Mouse (Mus musculus): ENCODE measurements at regions not wholly inside any gene's neighbourhood (a gene's known extent, or its start where the extent isn't known, plus 50 kb on each side); places are given as distances from the start of the nearest gene placed in this dataset.

DNA sequence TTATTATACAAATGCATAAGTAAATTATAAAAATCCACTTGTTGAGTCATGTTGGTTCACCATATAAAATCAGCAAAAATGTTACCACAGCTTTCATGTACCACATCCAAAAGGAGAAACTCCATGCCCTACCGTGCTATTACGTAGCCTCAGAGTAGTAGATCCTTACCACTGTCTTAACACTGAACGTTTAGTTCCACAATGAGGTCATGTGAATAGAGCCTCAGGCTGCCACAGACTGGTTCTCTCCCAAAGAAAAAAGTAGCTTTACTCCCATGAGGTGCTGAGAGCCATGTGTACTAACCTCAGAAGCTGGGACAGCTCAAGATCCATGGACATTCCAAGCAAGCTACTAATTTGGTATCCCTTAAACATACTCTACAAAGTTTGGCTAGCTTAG, 235.4 kb upstream of the Ferd3l start:
- no peak for DNase-seq (ENCODE audit: low spot score in 2 of 2)

DNA sequence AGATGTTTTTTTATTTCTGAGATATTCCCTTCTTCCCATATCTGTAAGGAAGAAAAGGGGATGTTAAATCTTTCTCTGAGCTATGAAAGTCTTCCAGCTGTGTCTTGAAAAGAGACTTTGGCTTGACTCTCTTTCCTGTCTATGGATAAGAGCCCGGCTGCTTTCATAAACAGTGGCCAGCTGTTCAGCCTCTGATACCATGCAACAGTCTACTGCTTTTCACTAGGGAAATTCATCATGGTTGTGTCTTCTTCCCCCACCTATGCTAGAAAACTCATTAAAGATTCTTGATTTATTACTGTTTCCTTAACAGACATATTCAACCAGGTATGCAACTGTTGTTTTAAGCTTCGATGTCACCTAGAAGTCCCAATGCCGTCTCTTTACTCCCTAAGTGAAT, 213.8 kb upstream of the Ferd3l start:
- no peak for DNase-seq (ENCODE audit: low spot score in 2 of 2)

DNA sequence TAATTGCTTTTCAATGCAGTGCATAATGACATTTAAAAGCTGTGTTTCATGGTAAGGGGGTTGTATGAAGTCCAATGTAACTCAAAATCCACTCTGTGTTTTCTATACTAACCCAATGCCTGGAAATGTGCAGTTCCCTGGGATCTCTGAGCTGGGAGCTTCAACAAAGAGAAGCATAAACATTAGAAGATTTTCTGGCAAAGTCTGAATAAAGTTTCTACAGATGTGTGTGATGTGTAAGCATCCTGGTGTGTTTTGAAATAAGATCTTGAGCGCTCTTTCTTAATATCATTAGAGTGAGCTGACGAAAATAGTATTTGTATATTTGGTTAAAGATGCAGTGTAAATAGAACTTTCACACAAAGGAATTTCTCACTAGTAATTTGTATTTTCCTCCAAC, 212.2 kb upstream of the Ferd3l start:
- DNase-seq (ENCODE audit: low spot score in 2 of 2) = no peak

DNA sequence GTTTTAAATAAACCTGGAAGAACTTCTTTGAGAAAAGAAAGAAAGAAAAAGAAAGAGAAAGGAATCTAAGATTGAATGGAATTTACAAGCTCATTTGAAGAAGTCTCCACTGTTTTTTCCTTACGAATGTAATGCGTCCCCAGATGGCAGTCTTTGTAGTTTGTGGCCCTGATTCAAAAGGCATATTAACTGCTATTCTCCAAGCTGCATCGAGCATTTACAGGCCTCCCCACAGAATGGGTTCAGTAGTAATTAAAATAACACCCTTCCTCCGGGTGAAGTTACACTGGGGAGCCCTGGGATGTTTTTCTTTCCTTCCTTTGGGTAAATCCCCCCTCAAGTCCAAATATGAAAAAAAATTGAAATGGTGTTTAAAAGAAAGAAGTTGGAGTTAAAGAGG, 211.2 kb upstream of the Ferd3l start:
- DNase-seq (ENCODE audit: low spot score in 2 of 2) = no peak

DNA sequence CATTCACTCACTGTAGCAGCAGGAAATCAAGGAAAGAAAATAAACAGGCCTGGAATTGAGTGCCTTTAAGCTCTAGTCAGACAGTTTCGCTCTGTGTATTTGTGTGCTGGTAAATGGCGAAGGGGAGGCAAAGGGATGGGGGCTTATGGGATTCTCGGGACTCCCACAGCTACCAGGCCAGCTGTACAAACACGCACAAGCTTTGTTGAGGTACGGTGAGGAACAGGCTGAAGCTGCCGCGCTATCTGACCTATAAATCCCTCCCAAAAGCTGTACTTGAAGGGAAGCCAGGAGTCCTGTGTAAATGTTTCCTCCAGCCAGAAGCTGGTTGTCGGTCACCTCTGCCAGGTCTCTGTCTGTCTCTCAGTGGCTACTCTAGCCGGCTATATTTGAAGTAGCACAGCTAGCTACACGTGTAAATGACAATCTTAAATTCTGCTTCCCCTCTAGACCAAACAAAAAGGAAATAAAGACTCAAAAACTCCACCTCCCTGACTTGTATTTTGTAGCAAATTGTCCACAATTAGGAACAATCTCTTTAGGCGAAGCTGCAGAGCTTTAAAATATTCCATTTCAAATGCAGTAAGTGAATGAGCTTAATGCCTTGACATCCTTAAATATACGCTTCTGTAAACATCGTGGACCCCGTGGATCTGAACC, 210.5 kb upstream of the Ferd3l start:
- DNase-seq (ENCODE audit: low spot score in 2 of 2) = no peak

DNA sequence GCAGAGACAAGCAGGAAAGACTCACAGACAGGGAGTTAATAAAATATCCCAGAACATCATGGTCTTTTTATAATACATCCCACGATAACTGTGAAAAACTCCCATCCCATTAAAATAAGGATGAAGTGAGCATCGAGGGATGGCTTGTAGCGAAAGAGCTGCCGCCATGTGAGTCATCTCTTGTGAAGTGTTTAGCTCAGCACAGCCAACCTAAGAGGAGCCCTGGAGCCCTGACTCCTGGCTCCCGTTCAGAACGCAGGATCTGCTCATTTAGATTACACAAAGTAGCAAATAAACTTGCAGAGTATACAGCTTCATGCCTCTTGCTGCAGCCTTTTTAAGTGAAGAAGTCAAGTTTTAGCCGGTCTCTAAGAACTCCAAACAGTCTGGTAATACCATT, 209.2 kb upstream of the Ferd3l start:
- no peak for DNase-seq (ENCODE audit: low spot score in 2 of 2)

DNA sequence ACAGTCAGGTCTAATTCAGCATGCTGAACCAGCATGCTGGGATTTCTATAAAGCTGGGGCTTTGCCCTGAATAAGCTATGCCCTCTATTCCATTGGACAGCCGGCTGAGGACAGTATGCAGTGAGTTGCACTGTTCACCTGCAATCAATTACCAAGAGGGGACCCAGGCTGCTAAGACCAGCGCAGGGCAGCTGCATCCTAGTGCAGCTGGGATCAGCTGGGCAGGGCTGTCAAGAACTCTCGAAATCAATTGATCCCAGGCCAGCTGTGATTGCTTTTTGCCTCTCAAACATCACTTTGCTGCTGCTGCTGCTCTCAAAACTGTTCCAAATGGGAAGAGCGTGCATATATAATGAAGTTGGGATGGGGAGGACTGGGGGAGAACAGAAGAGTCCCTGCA, 196.3 kb upstream of the Ferd3l start:
- no peak for DNase-seq (ENCODE audit: low spot score in 2 of 2)

DNA sequence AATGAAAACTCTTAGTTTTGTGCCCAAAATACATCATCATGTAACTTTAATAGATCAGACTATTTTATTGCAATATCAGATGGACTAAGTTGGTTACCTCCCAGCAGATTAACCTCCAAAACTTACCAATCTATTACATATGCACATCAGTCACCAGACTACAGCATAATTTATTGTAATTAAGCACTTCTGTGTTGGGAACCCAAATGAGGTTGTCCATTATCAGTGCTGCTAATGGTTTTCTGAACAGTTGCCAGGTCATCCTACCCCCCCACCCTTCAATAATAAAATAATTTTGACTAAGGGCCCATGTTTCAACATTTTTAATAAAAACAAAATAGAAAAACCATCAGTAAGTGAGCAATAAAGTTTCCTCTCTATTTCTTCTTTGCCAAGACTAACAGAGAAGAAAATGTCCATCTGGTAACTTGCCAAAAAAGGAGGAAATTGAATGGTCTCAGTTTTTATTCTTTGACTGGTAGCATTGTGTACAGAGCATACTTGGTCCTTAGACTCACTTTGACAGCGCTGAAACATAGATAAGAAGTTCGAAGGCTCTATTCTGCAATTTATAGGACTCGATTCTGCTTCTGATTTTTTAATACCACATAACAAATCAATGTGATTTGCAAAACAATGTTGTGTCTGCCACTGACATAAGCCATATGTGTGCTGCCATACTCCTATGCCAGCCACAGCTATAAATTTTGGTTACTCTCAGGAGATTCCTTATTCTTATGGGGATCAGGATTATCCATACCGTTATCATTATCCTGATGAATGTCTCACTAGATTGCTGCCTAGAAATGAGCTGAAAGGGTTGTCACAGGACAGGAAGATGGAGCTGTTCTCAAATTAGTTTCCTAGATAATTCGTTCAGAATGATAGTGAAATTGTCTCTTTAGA, 152.4 kb upstream of the Ferd3l start:
- no peak for DNase-seq (ENCODE audit: low spot score in 2 of 2)

DNA sequence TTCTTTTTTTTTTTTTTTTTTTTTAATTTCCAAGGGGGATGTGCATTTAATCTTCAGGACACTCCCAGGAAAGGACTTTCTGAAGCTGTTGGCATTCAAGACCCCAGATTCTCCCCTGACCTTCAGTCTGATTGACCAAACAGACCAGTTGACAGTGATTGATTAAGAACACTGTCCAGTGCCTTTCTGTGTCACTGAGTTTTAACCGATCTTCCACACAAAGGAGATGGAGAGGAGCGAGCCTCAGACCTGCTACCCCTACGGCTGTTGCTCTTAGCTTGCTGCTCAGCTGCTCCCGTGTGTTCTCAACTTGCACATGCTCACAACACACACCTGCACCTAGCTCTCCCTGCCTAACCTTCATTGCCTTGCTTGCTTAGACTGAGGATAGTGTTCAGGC, 149.7 kb upstream of the Ferd3l start:
- no peak for DNase-seq (ENCODE audit: low spot score in 2 of 2)

DNA sequence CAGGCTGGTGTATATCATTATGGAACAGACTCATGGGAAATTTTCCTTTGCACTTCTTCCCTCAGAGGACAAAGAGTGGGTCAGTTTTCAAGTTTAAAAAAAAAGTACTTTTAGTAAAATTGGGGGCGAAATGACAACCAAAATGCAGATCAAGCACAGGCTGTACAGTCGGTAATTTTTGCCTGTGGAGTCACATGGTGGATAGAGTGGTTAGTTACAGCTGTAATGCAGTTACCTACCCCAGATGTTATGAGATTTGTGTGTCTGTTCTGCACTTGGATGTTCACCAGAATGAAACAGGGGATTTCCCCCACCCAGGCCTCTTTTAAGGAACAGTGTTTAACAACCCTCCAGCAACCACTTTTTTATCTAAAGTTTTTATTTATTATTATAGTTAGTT, 148.3 kb upstream of the Ferd3l start:
- no peak for DNase-seq (ENCODE audit: low spot score in 2 of 2)

DNA sequence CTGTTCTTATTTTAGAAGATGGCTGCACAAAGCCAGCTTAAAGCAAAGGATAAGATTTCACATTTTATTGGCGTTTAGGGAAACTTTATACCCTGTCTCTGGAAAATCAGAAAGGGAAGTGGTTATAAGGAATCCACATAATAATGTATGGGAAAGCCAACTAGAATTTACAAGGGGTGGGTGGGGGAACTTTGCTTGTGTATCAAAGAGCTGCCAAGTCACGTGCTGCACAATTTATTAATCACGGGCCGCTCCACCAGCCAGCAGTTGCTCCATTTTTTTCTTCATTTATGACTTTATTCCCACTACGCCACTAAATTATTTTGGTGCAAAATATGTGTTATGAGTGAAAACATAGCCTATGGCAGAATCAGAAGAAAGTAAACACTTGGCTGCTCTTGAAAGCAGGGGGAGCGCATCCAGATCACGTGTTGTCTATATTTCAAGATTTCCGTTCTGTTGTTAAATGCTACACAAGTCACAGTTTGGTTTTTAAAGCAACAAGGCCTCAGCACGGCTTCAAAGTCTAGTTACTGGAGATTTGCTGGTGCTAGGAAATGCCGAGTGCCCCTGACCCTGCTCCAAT, 123.9 kb upstream of the Ferd3l start:
- no peak for DNase-seq (ENCODE audit: low spot score in 2 of 2)

DNA sequence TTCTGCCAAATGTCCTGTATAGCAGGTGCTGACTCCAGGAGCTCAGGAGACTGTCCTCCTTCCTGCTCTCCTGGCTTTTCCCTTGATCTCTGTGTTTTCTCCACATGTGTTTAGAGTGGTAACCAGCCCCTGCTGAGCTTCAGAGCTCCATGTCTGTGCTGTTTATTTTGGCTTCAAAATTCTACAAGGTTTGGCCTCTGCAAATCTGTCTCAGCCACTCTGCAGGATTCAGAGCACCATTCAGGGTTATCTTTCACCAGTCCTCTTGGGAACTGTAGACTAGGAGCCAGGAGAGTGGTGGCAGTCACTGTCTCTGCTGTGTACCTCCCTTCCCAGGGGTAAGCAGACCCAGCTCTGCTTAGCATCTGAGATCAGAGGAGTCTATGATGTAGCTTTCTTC, 102.7 kb upstream of the Ferd3l start:
- no peak for DNase-seq (ENCODE audit: low spot score in 2 of 2)

DNA sequence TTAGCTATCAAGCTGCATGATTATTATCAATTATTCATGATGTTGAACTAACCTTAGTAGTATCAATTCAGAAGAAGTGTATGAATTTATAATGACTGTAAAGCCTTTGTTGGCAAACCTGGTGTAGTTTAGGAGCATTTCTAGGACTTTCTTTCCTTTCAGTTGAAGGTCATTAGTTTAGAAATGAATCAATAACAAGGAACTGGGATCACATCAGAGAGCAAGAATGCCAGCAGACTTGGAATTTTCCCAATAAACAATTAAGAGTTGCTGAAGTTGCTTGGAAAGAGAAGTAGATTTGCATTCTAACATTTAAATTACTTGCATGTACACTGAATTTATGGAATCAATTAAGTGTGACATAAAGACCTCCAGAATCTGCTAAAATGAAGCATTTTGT, 79.1 kb upstream of the Ferd3l start:
- no peak for DNase-seq (ENCODE audit: low spot score in 2 of 2)

DNA sequence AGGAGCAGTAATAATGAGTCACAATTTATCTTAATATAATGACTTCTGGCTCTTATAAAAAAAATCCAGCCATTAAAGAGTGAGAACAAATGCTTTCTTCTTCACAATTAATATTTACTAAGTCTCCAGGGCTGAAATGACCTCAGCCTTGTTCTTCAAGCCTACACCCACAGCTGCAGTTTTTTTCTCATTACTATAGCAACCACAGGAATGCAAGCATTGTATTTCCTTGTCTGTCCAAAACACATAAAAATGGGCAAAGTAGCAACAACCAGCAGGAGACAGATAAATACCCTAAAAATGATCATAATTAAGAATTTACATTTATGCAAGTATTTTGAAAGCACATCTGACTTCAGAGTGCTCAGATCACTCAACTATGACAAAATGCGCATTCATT, 76.5 kb upstream of the Ferd3l start:
- no peak for DNase-seq (ENCODE audit: low spot score in 2 of 2)
